Comparison of ENCODE assay signal across 8 mouse cellular contexts in the genomic region with DNA sequence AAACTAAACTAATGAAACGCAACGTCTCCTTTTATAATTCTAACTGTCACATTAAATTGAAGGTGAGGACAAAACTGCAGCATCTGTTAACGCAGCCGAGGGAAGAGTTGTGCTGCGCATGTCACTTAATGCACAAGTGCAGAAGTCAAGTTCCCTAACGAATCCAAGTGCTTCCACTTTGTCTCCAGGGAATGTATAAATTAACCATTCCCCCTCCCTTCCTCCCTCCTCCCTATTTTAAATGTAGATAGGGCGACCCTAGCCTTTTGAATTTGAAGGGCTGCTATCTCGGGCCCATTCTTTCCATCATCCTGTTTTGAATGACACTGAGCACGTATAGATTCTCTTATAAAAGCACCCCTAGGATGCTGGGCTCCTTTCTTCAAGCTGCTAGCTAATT. TPM values are rescaled to one million over a fixed set of nuclear protein-coding genes. Genes with fewer than 3 reads are reported as not detected.
DNase-seq lines count a peak whose midpoint lies in the region; ATAC-seq and TF ChIP-seq lines count a peak whose summit lies in the region.

No protein-coding gene starts in this region.

- no peak overlapping the region for H3K27ac ChIP-seq in lung, postnatal 0 days (ENCODE audit: low read length)
- no peak overlapping the region for H3K27ac ChIP-seq in embryonic facial prominence, embryonic 15.5 days (replicated peaks)
- H3K27ac ChIP-seq in limb, embryonic 13.5 days, result no peak overlapping the region
- H3K27ac ChIP-seq in stomach, embryonic 16.5 days (ENCODE audit: low read length), result no peak overlapping the region

- no peaks in the 10 kb centered on the region for H3K27me3 ChIP-seq in lung, postnatal 0 days (replicated peaks; ENCODE audit: insufficient read depth, low read length)
- no peaks in the 10 kb centered on the region for H3K27me3 ChIP-seq in embryonic facial prominence, embryonic 15.5 days
- no peaks in the 10 kb centered on the region for H3K27me3 ChIP-seq in limb, embryonic 13.5 days
- H3K27me3 ChIP-seq in stomach, embryonic 16.5 days (ENCODE audit: control insufficient read depth, insufficient read depth, low read length), result no peaks in the 10 kb centered on the region

- no peaks in the 10 kb centered on the region for H3K9me3 ChIP-seq in lung, postnatal 0 days (ENCODE audit: low read length)
- H3K9me3 ChIP-seq in embryonic facial prominence, embryonic 15.5 days (replicated peaks), result no peaks in the 10 kb centered on the region
- no peaks in the 10 kb centered on the region for H3K9me3 ChIP-seq in limb, embryonic 13.5 days
- H3K9me3 ChIP-seq in stomach, embryonic 16.5 days (replicated peaks; ENCODE audit: control insufficient read depth, low read length), result no peaks in the 10 kb centered on the region

- peak overlapping the region; percentile 100 for H3K4me2 ChIP-seq in lung, postnatal 0 days (replicated peaks; ENCODE audit: low read depth, low read length)
- H3K4me2 ChIP-seq in embryonic facial prominence, embryonic 15.5 days (replicated peaks), result peak overlapping the region; percentile 81
- H3K4me2 ChIP-seq in limb, embryonic 13.5 days (replicated peaks), result peak overlapping the region; percentile 78
- H3K4me2 ChIP-seq in stomach, embryonic 16.5 days (ENCODE audit: low read depth, low read length), result peak overlapping the region; percentile 76

- H3K36me3 ChIP-seq in lung, postnatal 0 days (ENCODE audit: insufficient read depth, low read length), result no peaks in the 10 kb centered on the region
- no peaks in the 10 kb centered on the region for H3K36me3 ChIP-seq in embryonic facial prominence, embryonic 15.5 days
- no peaks in the 10 kb centered on the region for H3K36me3 ChIP-seq in limb, embryonic 13.5 days
- H3K36me3 ChIP-seq in stomach, embryonic 16.5 days (ENCODE audit: control insufficient read depth, insufficient read depth, low read length), result no peaks in the 10 kb centered on the region

- ATAC-seq in lung, postnatal 0 days, result no peak
- ATAC-seq in embryonic facial prominence, embryonic 15.5 days (ENCODE audit: insufficient number of reproducible peaks, low FRiP score, low TSS enrichment, low read depth), result no peak
- no peak for ATAC-seq in limb, embryonic 13.5 days (ENCODE audit: low FRiP score, low read depth)
- no peak for ATAC-seq in stomach, embryonic 16.5 days (ENCODE audit: insufficient read depth, low FRiP score)

- no peak for TF ChIP-seq CTCF in lung, postnatal 0 days (IDR thresholded peaks at IDR 0.05)

- H3K4me3 ChIP-seq in lung, postnatal 0 days (ENCODE audit: low read depth, low read length), result peak overlapping the region; percentile 84; the same call in 1 of the 2 replicates
- peak overlapping the region; percentile 80 for H3K4me3 ChIP-seq in embryonic facial prominence, embryonic 15.5 days (replicated peaks)
- peak overlapping the region; percentile 63 for H3K4me3 ChIP-seq in limb, embryonic 13.5 days
- H3K4me3 ChIP-seq in stomach, embryonic 16.5 days (replicated peaks; ENCODE audit: low read length), result peak overlapping the region; percentile 70

- H3K9ac ChIP-seq in lung, postnatal 0 days (replicated peaks; ENCODE audit: low read depth), result no peak overlapping the region
- H3K9ac ChIP-seq in embryonic facial prominence, embryonic 15.5 days, result no peak overlapping the region
- peak overlapping the region; percentile 95 for H3K9ac ChIP-seq in limb, embryonic 13.5 days
- peak overlapping the region; percentile 94 for H3K9ac ChIP-seq in stomach, embryonic 16.5 days (ENCODE audit: low read length)

- no peak for DNase-seq in lung, postnatal 0 days (ENCODE audit: low spot score)
- no peak for DNase-seq in lung, postnatal 10 days
- no peak for DNase-seq in adrenal gland, postnatal 4 days (ENCODE audit: low spot score in 2 of 2)
- DNase-seq in spleen, postnatal 4 days (ENCODE audit: low spot score in 2 of 2), result no peak
- DNase-seq in gastrocnemius, adult 18-20 months (ENCODE audit: low spot score), result no peak

- TF ChIP-seq EP300 in lung, postnatal 0 days (IDR thresholded peaks at IDR 0.05), result no peak

- H3K4me1 ChIP-seq in lung, postnatal 0 days (ENCODE audit: insufficient read depth, low read depth, low read length), result peaks cover 4% of the 10 kb centered on the region; the same call in 1 of the 2 replicates
- H3K4me1 ChIP-seq in embryonic facial prominence, embryonic 15.5 days, result peaks cover 19% of the 10 kb centered on the region
- H3K4me1 ChIP-seq in limb, embryonic 13.5 days, result peaks cover 34% of the 10 kb centered on the region
- peaks cover 7% of the 10 kb centered on the region; the same call in 1 of the 2 replicates for H3K4me1 ChIP-seq in stomach, embryonic 16.5 days (ENCODE audit: control insufficient read depth, insufficient read depth, low read length)

- 16% methylated on average over 9 of the region's 9 CpGs for WGBS in lung, postnatal 0 days
- 13% methylated on average over 9 of the region's 9 CpGs for WGBS in embryonic facial prominence, embryonic 15.5 days
- WGBS in limb, embryonic 13.5 days, result 11% methylated on average over 9 of the region's 9 CpGs
- WGBS in stomach, embryonic 16.5 days, result 26% methylated on average over 9 of the region's 9 CpGs

RNA-seq across cellular contexts. Expression of gene Bend3, which starts 1.2 kb away (rescaled TPM):
- 0.81 and 0.89 TPM in 2 replicates for polyA plus RNA-seq in lung, postnatal 0 days (2015; fragmentation: Nextera tagmentation; extraction: Ambion mirVana)
- 3.5 and 4.4 TPM in 2 replicates for polyA plus RNA-seq in embryonic facial prominence, embryonic 15.5 days (2015; fragmentation: Nextera tagmentation; extraction: Ambion mirVana)
- polyA plus RNA-seq in limb, embryonic 13.5 days (2015; fragmentation: Nextera tagmentation; extraction: Ambion mirVana), result 4.8 and 5.1 TPM in 2 replicates
- polyA plus RNA-seq in stomach, embryonic 16.5 days (2015; fragmentation: Nextera tagmentation; extraction: Ambion mirVana), result 1.8 and 2.5 TPM in 2 replicates
- total RNA-seq in adrenal gland, postnatal 4 days (2021), result 10 to 100 TPM; 11.0 to 14.0 TPM
- total RNA-seq in gastrocnemius, adult 18-20 months (2021), result 1 to 10 TPM; 3.3 to 3.8 TPM

RNA-seq across cellular contexts. Expression of gene Gm9803, which starts 46.4 kb away (rescaled TPM):
- polyA plus RNA-seq in lung, postnatal 0 days (2015; fragmentation: Nextera tagmentation; extraction: Ambion mirVana), result 9.1 and 21.1 TPM in 2 replicates
- 1.8 and 22.6 TPM in 2 replicates for polyA plus RNA-seq in embryonic facial prominence, embryonic 15.5 days (2015; fragmentation: Nextera tagmentation; extraction: Ambion mirVana)
- 13.7 and 19.6 TPM in 2 replicates for polyA plus RNA-seq in limb, embryonic 13.5 days (2015; fragmentation: Nextera tagmentation; extraction: Ambion mirVana)
- polyA plus RNA-seq in stomach, embryonic 16.5 days (2015; fragmentation: Nextera tagmentation; extraction: Ambion mirVana), result 10.0 and 25.9 TPM in 2 replicates
- total RNA-seq in adrenal gland, postnatal 4 days (2021), result 10 to 100 TPM; 11.7 to 16.4 TPM
- total RNA-seq in gastrocnemius, adult 18-20 months (2021), result 10 to 100 TPM in 1 of 2 experiments, 1 to 10 TPM in 1; 2.9 to 14.2 TPM

Comparison
In these comparisons a context has a peak if more than half of its experiments do, and no peak if none do; other contexts are left out.
1. H3K9ac ChIP-seq: peak in limb, embryonic 13.5 days (single experiment) and stomach, embryonic 16.5 days (single experiment); none in lung, postnatal 0 days (single experiment) and embryonic facial prominence, embryonic 15.5 days (single experiment).
2. Peak in every context shown above with its lines, with median percentiles within 50 percentile points of each other: H3K4me2 ChIP-seq and H3K4me3 ChIP-seq.